Mouse (Mus musculus) NIH3T3 (cell line): ENCODE data around the gene Ufsp2.

Experiments
- DNase-seq: peaks from one replicate; pipeline ENCODE4 v3.0.0-alpha.2; 2012; ENCODE audit warnings: low read depth

Gene Ufsp2

GRCm38 (mm10) chr8:46010746-46011680 is 35.7 kb downstream of the Ufsp2 start:
- peak; percentile 62 for DNase-seq

- DNase-seq: no peak
These were observed 46.9 kb downstream of the Ufsp2 start for GRCm38 (mm10) chr8:46022203-46022602.

- DNase-seq: no peak
These were observed 47.4 kb downstream of the Ufsp2 start for GRCm38 (mm10) chr8:46022758-46023157.

- DNase-seq: no peak
These were observed 49.1 kb downstream of the Ufsp2 start for GRCm38 (mm10) chr8:46024392-46024791.

- no peak for DNase-seq
These were observed 60.9 kb downstream of the Ufsp2 start for GRCm38 (mm10) chr8:46036217-46036616.

- DNase-seq: peak; percentile 66
These were observed 64.3 kb downstream of the Ufsp2 start for GRCm38 (mm10) chr8:46039666-46040065.

- no peak for DNase-seq
These were observed 64.9 kb downstream of the Ufsp2 start for GRCm38 (mm10) chr8:46040260-46040659.
